Mouse (Mus musculus) liver (tissue): ENCODE measurements around the gene Capn8.

Experiments used
- DNase-seq: peaks from one replicate; pipeline ENCODE4 v3.0.0-alpha.2; 2020; ENCODE audit warnings: mixed read lengths

Gene Capn8

GRCm38 (mm10) chr1:182553649-182554375, 11.0 kb upstream of the Capn8 start:
- peak; percentile 49 for DNase-seq

GRCm38 (mm10) chr1:182558271-182558670, 6.5 kb upstream of the Capn8 start:
- DNase-seq: no peak

DNA sequence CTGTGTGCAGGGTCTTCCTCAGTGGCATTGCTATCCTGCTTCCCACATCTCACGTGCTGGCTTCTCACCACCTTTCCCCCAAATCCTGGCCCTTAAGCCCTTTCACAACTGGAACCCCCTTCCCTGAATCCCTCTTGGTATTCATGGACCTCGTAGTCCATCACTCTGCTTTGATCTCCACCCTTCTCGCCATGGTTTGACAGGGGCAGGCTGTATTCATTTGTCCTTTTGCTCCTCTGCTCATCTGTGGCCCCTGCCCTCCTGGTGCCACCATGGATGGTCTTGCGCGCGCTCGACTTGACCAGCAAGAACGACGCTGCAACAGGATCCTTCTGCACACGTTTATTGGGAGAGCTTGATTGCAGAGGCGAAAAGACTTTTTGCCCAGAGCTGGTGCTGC, 5.3 kb upstream of the Capn8 start:
- no peak for DNase-seq

GRCm38 (mm10) chr1:182560390-182561098, 4.3 kb upstream of the Capn8 start:
- peak; percentile 35 for DNase-seq

DNA sequence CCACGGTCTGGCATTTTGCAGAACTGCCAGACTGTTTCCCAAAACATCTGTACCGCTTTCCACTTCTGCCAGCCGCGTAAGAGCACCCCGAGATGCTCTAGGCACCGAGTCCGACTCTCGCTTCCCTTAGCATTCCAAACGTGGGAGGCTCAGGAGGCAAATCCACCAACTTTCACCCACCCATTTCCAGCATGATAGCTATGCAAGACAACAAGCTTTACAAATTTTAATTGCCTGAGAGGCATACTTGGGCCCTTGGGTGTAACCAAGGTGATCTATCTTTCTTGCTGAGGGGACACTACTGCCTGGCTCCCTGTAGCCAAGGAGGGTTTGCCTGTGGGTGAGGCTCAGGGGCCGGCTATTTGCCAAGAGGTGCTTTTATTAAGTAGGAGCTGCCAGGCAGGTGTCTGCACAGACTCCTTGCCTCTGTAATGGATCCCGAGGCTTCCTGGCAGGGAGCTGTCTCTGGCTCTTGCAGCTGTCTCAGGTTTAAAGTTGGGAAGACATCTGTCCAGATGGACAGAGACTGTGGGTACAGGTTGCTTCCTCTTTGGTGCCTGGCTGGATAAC, 2.8 kb upstream of the Capn8 start:
- DNase-seq: no peak

DNA sequence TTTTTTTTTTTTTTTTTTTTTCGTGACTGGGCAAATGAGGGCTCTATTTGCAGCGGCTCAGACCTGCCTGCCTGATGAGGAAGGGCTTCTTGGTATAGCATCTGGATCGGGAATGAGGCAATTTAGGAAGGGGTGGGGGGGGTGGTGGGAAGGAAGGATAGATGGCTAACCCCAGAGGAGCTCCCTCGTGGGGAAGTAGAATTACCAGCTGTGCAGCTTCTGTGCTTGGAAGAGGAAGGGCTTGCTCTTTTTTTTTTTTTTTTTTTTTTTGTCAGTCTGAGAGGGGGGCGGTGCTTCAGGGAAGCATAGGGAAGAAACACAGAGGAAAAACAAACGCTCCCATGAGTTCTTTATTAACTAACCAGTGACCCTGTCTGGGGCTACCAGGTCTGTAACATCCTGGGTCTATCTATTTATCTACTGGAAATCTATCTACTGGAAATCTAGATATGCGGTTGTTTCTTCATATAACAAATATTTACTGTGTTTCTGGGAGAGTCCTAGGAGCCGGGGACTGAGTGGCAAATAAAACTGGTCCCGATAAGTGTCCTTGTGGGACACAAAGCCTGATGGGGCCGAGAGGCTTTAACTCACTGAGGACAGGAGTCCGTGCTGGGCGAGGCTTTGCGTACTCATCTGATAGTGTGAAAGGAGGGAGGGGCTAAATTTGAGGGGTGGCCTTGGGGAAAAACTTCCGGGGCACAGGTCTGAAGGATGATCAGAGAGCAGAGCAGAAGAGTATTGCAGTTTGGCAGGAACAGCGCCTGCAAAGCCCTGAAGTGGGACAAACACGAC, 2.0 kb upstream of the Capn8 start:
- no peak for DNase-seq

GRCm38 (mm10) chr1:182565351-182565835, 586 bp downstream of the Capn8 start:
- no peak for DNase-seq

DNA sequence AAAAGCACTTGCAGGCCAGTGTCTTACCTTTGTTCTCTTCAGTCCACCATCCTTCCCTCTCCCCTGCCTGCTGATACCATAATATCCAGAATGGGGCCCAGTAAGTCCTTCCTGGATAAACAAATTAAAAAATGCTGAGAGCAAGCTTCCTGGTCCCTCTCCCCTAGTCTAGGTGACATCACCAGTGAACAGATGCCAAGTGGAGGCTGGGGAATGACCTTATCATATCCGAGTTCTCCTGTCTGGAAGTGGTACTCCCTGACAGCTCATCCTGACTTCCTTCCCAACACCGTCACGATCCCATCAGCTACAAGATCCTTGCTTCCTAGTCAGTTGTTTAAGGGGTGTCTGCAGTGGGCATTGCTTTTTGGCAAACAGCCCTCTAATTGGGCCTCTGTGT, 6.3 kb downstream of the Capn8 start:
- no peak for DNase-seq

DNA sequence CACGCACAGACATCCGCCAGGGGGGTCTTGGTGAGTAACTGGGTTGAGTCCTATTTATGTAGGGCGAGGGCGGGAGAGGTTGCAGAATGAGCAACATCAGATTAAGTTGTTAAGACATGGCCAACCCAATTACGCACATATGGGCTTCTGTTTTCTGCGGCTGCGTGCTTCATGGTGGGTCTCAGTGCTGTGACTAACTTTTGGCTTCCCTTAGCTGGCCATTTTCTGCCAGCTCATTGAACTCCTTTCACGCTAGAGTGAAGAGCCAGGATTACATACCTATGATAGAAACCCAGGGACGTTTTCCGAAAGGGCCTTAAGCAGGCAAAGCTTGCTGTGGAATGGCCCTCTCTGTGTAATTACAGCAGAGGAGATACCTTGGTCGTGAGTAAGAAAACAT, 7.2 kb downstream of the Capn8 start:
- DNase-seq: no peak

GRCm38 (mm10) chr1:182573856-182574665, 9.3 kb downstream of the Capn8 start:
- DNase-seq: no peak

DNA sequence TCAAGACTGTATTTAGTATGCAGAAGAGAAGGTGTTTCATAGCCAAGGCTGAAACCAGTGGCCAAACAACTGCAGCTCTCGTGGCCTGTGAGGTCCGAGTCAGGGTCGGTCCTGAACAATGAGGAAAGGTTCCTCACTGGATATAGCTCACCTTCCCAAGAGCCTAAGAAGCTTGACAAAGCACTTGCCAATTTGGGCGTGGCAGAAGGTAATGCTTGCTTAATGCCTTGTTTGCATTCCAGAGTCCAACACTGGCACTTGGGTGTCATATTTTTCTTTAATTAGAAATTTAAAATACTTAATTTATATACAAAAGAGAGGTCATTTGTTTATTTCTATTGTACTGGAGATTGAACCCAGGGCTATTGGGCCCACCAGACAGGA, 9.9 kb downstream of the Capn8 start:
- no peak for DNase-seq

GRCm38 (mm10) chr1:182584169-182584568, 19.4 kb downstream of the Capn8 start:
- DNase-seq: no peak

GRCm38 (mm10) chr1:182585162-182585840, 20.5 kb downstream of the Capn8 start:
- DNase-seq: no peak

- DNase-seq: no peak
These were observed 22.9 kb downstream of the Capn8 start for GRCm38 (mm10) chr1:182587706-182588105.

DNA sequence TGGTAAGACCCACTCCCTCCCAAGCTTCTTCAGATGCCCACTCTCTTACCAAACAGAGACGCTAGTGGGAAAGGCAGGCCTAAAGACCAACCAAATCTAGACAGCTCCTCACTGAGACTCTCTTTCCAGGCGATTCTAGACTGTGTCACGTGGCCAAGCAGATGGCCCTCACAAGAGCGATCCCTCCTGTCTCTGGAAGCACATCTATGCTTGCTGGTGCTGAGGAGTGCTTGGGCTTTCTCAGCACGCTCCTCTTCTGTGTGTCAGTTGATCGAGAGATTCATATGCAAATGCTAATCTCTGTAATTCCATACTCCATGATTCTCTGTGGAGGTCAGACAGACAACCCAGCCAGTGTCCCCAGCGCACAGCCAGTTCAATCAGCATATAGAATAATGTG, 26.7 kb downstream of the Capn8 start:
- no peak for DNase-seq

DNA sequence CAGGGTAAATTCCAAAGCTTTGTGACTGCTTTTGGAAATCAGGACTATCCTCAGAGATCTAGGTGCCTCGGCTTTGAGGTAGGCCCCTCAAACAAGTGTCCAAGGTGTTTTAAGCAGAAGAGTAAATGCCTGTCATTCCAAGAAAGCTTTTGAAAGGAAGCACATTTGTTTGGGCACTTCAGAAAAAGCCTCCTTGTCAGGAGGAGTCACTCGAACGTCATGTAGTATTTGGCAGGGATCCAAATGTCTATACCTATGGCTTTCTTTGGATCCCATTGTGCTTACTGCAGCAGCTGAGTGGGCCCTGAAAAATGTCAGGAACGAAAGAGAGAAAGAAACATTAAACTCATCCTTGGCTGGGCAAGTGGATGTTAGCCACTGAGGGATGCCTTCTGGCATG, 27.6 kb downstream of the Capn8 start:
- no peak for DNase-seq

GRCm38 (mm10) chr1:182605330-182606150, 40.7 kb downstream of the Capn8 start:
- no peak for DNase-seq

DNA sequence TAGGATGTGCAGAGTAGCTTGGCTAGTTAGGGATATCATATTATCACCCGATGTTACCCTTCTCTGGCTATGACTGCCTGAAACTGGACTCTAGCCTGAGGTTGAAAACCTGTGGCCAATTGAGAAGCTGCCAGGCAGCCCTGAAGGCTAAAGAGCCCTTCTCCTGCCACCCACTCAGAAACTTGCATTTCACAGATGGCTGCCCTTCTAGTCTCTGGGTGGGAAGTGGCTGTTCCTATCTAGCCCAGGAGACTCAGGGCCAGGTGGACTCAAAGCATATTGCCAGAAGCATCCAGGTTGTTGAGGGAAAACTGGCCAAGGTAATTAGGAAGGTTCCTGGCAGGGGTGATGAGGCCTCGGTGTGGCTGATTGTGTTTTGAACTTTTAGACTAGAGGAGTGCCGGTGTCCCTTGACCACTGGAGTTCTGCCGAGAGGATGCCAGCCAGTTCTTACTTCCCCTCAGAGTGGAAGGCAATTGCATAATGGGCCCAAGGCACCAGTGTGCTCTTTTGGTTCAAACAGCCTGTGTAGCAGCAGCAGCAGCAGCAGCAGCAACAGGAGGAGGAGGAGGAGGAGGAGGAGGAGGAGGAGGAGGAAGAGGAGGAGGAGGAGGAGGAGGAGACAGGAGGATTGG, 45.0 kb downstream of the Capn8 start:
- DNase-seq: no peak

DNA sequence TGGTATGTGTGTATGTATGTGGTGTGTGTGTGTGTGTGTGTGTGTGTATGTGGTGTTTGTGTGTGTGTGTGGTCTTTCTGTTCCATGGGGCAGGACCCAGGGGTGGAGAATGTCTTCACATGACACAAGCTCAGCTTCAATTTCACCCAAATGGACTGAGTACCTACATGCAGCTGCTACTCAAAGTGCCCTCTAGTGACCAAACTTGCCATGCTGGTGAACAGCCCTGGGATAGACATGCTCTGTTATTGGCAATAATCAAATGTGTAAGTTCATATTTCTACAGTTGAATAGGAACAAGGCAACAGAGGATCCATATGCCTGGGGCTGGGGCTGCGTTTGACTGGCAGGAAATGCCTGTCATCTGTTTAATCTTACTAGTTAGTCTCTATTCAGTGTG, 50.7 kb downstream of the Capn8 start:
- no peak for DNase-seq

- DNase-seq: no peak
These were observed 53.6 kb downstream of the Capn8 start for GRCm38 (mm10) chr1:182618200-182618947.
